8 mouse cellular contexts compared by ENCODE assay signal in the genomic region with DNA sequence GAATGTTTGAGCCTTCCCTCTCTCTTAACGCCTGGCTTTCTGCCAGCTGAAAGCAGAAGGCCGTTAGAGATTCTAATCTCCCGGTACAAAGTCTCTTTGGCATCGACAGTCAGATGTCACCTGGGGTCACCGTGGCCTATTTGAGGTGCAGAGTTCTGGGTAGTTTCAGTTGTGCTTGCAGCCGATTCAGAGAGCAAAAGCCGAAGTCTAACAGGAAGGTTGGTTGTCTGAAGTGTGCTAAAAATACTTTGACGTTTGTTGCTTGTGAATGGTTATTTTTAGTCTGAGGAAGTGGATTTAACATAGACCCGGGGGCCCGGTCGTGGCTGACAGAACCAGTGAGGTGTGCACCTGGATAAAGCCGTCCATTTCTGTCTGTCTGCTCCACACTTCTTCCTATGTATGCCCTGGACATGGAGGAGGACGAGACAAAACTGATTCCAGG.
DNase-seq lines count a peak whose midpoint lies in the region; ATAC-seq and TF ChIP-seq lines count a peak whose summit lies in the region.

No protein-coding gene starts in this region.

- H3K27ac ChIP-seq in heart, adult 2 months = peak overlapping the region; percentile 85
- peak overlapping the region; percentile 54; the same call in 1 of the 2 replicates for H3K27ac ChIP-seq in kidney, postnatal 0 days
- no peak overlapping the region for H3K27ac ChIP-seq in forebrain, postnatal 0 days (ENCODE audit: low read depth, low read length)

- no peaks in the 10 kb centered on the region for H3K79me2 ChIP-seq in heart, adult 2 months (replicated peaks; ENCODE audit: control insufficient read depth, insufficient read depth, low read length)

- intact Hi-C loops in heart, postnatal 25 days (cut with DNase I) = loop anchor here (5.0 kb wide), 1 partner anchor 157 kb away; no protein-coding TSS in a partner anchor
- intact Hi-C loops in heart, adult 2 months (cut with DNase I) = loop anchor here (2.0 to 5.0 kb wide), 3 partner anchors 19 to 352 kb away; no protein-coding TSS in a partner anchor
- intact Hi-C loops in left cerebral cortex, postnatal 10 days (cut with DNase I) = no loop called here

- H3K4me3 ChIP-seq in heart, adult 2 months = no peak overlapping the region
- no peak overlapping the region for H3K4me3 ChIP-seq in kidney, postnatal 0 days (replicated peaks; ENCODE audit: low read depth, low read length)
- H3K4me3 ChIP-seq in forebrain, postnatal 0 days (ENCODE audit: low read depth, low read length) = no peak overlapping the region

- peak; percentile 42; the same call in 1 of the 2 replicates for TF ChIP-seq POLR2A in heart, adult 2 months (IDR thresholded peaks at IDR 0.05; ENCODE audit: insufficient read depth, low read depth, low read length)

- 2% methylated on average over 13 of the region's 13 CpGs for WGBS in heart, adult 2 months
- WGBS in kidney, postnatal 0 days = 16% methylated on average over 13 of the region's 13 CpGs
- 50% methylated on average over 13 of the region's 13 CpGs for WGBS in forebrain, postnatal 0 days

- H3K36me3 ChIP-seq in heart, adult 2 months (ENCODE audit: control insufficient read depth, insufficient read depth, low read length) = peaks cover 18% of the 10 kb centered on the region
- no peaks in the 10 kb centered on the region for H3K36me3 ChIP-seq in kidney, postnatal 0 days (ENCODE audit: insufficient read depth, low read length)
- H3K36me3 ChIP-seq in forebrain, postnatal 0 days (ENCODE audit: insufficient read depth) = no peaks in the 10 kb centered on the region

- H3K9me3 ChIP-seq in kidney, postnatal 0 days (replicated peaks; ENCODE audit: low read length) = no peaks in the 10 kb centered on the region
- H3K9me3 ChIP-seq in forebrain, postnatal 0 days (ENCODE audit: low read length) = no peaks in the 10 kb centered on the region

- no peaks in the 10 kb centered on the region for H3K27me3 ChIP-seq in heart, adult 2 months (ENCODE audit: control insufficient read depth, insufficient read depth, low read length)
- no peaks in the 10 kb centered on the region for H3K27me3 ChIP-seq in kidney, postnatal 0 days (ENCODE audit: insufficient read depth, low read length)
- no peaks in the 10 kb centered on the region for H3K27me3 ChIP-seq in forebrain, postnatal 0 days (ENCODE audit: insufficient read depth, low read length)

- 0 out of 2 replicates have a peak, but pooled peaks have one; percentile 32 for TF ChIP-seq EP300 in heart, adult 2 months (IDR thresholded peaks at IDR 0.05; ENCODE audit: insufficient read depth, low read depth, low read length)

- peak overlapping the region; percentile 7; the same call in 1 of the 2 replicates for H3K4me2 ChIP-seq in kidney, postnatal 0 days (ENCODE audit: low read length)
- H3K4me2 ChIP-seq in forebrain, postnatal 0 days (ENCODE audit: low read depth) = no peak overlapping the region

- peak; percentile 96 for DNase-seq in heart, adult 11 months
- DNase-seq in heart, postnatal 25 days (ENCODE audit: low spot score) = no peak
- peak; percentile 46 to 59 for DNase-seq in heart, adult 2 months
- peak; percentile 67 for DNase-seq in kidney, postnatal 0 days (ENCODE audit: low spot score)
- DNase-seq in forebrain, postnatal 0 days = no peak
- no peak for DNase-seq in left cerebral cortex, postnatal 10 days (ENCODE audit: extremely low spot score in 1 of 2, low spot score in 2 of 2)
- DNase-seq in ovary, postnatal 14 days (ENCODE audit: low spot score) = no peak

- H3K4me1 ChIP-seq in heart, adult 2 months (ENCODE audit: control insufficient read depth, insufficient read depth, low read length) = peaks cover 31% of the 10 kb centered on the region
- peaks cover 9% of the 10 kb centered on the region for H3K4me1 ChIP-seq in kidney, postnatal 0 days (replicated peaks; ENCODE audit: insufficient read depth, low read length)
- H3K4me1 ChIP-seq in forebrain, postnatal 0 days (ENCODE audit: insufficient read depth) = no peaks in the 10 kb centered on the region

- no peak for ATAC-seq in kidney, postnatal 0 days (replicated peaks; ENCODE audit: low FRiP score, low read depth)
- ATAC-seq in megakaryocyte progenitor cell, adult 5-6 weeks (replicated peaks; ENCODE audit: poor library complexity) = peak; percentile 58
- no peak for ATAC-seq in forebrain, postnatal 0 days

- TF ChIP-seq CTCF in heart, adult 2 months (IDR thresholded peaks at IDR 0.05) = no peak
- no peak for TF ChIP-seq CTCF in kidney, postnatal 0 days (IDR thresholded peaks at IDR 0.05; ENCODE audit: low read depth)
- TF ChIP-seq CTCF in forebrain, postnatal 0 days (IDR thresholded peaks at IDR 0.05; ENCODE audit: low read depth) = no peak

- H3K9ac ChIP-seq in heart, adult 2 months (ENCODE audit: low read depth, low read length) = peak overlapping the region; percentile 18; the same call in 1 of the 2 replicates
- H3K9ac ChIP-seq in kidney, postnatal 0 days (ENCODE audit: low read depth, low read length) = no peak overlapping the region
- H3K9ac ChIP-seq in forebrain, postnatal 0 days = no peak overlapping the region

Comparison
In these comparisons a context has a peak if more than half of its experiments do, and no peak if none do; other contexts are left out.
1. DNase-seq: peak in heart, adult 11 months (single experiment), heart, adult 2 months (2 of 2) and kidney, postnatal 0 days (single experiment); none in heart, postnatal 25 days (single experiment), forebrain, postnatal 0 days (single experiment), left cerebral cortex, postnatal 10 days (0 of 2) and ovary, postnatal 14 days (single experiment).